Mouse (Mus musculus) forebrain, embryonic 12.5 days (tissue): ENCODE measurements around the gene Dap3. TPM values are rescaled to one million over a fixed set of nuclear protein-coding genes. Genes with fewer than 3 reads are reported as not detected.
"Not testable (repeated sequence)": the region's sequence is repeated elsewhere in the genome, so short reads cannot be mapped to it uniquely, and the experiment has no call there.

Source experiments
- ATAC-seq: fragments of 200-750 bp; cut with Nextera tagmentation; 2 replicates; pipeline ENCODE4 v1.8.0; 2017; ENCODE audit warnings: moderate TSS enrichment; ENCODE audit not compliant: low FRiP score
- H3K27ac ChIP-seq: fragments of 300-500 bp; sonication (generic); 2 replicates; pipeline ENCODE4 v1.5.1; 2016; ENCODE audit warnings: mild to moderate bottlenecking
- H3K27me3 ChIP-seq: fragments of 300-500 bp; sonication (generic); 2 replicates; pipeline ENCODE4 v1.6.1; 2016; ENCODE audit warnings: mild to moderate bottlenecking
- H3K36me3 ChIP-seq: fragments of 300-500 bp; sonication (generic); replicated peaks from 2 replicates; pipeline ENCODE4 v1.6.1; 2016; ENCODE audit warnings: mild to moderate bottlenecking
- H3K4me1 ChIP-seq: fragments of 300-500 bp; sonication (generic); 2 replicates; pipeline ENCODE4 v1.6.1; 2016
- H3K4me2 ChIP-seq: fragments of 300-500 bp; sonication (generic); 2 replicates; pipeline ENCODE4 v1.6.1; 2016; ENCODE audit warnings: mild to moderate bottlenecking, moderate library complexity
- H3K4me3 ChIP-seq: fragments of 300-500 bp; sonication (generic); replicated peaks from 2 replicates; pipeline ENCODE4 v1.5.1; 2016; ENCODE audit warnings: mild to moderate bottlenecking
- H3K9ac ChIP-seq: fragments of 300-500 bp; sonication (generic); 2 replicates; pipeline ENCODE4 v1.6.1; 2016; ENCODE audit warnings: mild to moderate bottlenecking
- H3K9me3 ChIP-seq: fragments of 300-500 bp; sonication (generic); 2 replicates; pipeline ENCODE4 v1.6.1; 2016
- WGBS: fragments of 180-500 bp; shearing (Covaris S2); methylation state at CpG from one replicate; pipeline ENCODE4 v1.1.7; 2016; 5-methylcytosine and 5-hydroxymethylcytosine counted together
- polyA plus RNA-seq: library from polyadenylated mRNA; unstranded; fragments of >200 nt; fragmentation: Nextera tagmentation; extraction: Ambion mirVana; gene quantifications from 2 replicates; pipeline ENCODE4 v1.2.1, GENCODE M21; 2016

Gene Dap3
- 135 and 138 TPM in 2 replicates for polyA plus RNA-seq

DNA sequence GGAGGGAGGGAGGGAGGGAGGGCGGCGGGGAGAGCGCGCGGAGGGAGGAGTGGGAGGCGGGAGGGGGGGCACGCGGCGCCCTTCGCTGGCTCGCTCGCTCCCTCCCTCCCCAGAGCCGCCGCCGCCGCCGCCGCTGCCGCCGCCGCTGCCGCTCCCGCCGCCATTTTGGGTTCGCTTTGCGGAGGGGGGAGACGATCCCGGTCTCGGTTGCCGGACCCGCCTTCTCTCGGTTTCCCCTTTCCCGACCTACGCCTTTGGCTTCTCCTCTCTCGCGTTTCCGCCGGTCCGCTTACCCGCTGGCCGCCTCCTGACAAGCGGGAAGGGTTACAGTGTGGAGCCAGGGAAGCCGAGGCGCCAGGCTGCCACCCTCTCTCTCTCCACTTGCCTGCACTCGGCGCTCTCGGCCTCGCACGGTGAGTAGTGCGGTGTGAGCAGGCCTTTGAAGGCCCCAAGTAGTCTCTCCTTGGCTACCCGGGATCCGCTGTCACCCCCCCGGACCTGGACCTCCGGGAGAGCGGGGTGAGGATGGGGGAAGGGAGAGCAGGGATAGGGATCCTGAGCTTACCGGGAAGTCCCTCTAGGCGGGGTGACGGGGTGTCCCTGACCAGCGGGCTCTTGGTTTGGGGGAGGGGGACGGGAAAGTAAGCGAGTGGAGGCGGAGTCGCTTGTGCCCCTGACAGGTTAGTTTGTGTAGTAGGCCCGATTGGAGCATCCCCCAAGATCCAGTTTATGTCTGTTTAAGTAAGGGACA lies at the start of gene Dap3, which contains the start of gene Ash1l:
Gene Dap3, minus strand, starts transcription at position 606 of the 751 bp plus-strand sequence.
Gene Ash1l, plus strand, starts transcription at position 47 of the 751 bp plus-strand sequence.
- ATAC-seq = peak; percentile 83

DNA sequence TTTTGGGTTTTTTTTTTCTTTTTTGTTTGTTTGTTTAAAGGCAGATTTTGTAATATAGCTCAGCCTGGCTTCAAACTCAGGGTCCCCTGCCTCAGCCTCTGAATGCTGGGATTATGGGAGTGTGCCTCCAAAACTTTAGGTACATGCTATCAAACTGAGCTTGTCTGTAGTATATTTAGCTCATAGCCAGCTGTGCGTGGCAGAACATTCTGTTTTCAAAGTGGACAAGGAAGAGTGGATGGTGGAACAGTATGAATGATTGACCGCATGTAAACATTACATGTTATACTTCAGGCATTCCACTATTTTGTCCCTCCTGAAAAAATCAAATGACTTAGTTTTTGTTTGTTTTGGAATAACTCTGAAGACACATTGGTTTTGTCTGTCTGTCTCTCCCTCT lies 41.8 kb upstream of the Dap3 start:
- ATAC-seq = no peak
- H3K27me3 ChIP-seq = no peaks in the 10 kb centered on the region
- H3K9me3 ChIP-seq = no peaks in the 10 kb centered on the region
- peaks cover 12% of the 10 kb centered on the region for H3K36me3 ChIP-seq
- no peak overlapping the region for H3K9ac ChIP-seq
- no peak overlapping the region for H3K27ac ChIP-seq
- H3K4me2 ChIP-seq = no peak overlapping the region
- 98% methylated on average over 2 of the region's 2 CpGs for WGBS
- no peak overlapping the region for H3K4me3 ChIP-seq
- H3K4me1 ChIP-seq = no peaks in the 10 kb centered on the region

More for the DNA sequence above, at the start of gene Dap3, which contains the start of gene Ash1l:
- Histone ChIP-seq H3K27me3 (no peaks in the 10 kb centered on the region), H3K9ac (peak within 1 kb of the TSS; percentile 93), H3K4me2 (peak within 1 kb of the TSS; percentile 74), H3K4me3 (peak within 1 kb of the TSS; percentile 82), H3K9me3 (no peaks in the 10 kb centered on the region), H3K36me3 (no peaks in the 10 kb centered on the region), H3K4me1 (peaks cover 36% of the 10 kb centered on the region), H3K27ac (peak within 1 kb of the TSS; percentile 100)
- WGBS = under 1% methylated on average over 47 of the region's 64 CpGs

DNA sequence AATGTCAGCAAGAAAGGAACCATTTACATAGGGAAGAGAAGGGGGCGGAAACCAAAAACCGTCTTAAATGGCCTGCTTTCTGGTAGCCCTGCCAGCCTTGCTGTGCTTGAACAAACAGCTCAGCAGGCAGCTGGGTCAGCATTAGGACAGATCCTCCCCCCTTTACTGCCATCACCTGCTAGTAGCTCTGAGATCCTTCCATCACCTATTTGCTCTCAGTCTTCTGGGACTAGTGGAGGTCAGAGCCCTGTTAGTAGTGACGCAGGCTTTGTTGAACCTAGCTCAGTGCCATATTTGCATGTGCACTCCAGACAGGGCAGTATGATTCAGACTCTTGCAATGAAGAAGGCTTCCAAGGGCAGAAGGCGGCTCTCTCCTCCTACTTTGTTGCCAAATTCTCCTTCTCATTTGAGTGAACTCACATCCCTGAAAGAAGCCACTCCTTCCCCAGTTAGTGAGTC lies 33.0 kb upstream of the Dap3 start:
- ATAC-seq = no peak

DNA sequence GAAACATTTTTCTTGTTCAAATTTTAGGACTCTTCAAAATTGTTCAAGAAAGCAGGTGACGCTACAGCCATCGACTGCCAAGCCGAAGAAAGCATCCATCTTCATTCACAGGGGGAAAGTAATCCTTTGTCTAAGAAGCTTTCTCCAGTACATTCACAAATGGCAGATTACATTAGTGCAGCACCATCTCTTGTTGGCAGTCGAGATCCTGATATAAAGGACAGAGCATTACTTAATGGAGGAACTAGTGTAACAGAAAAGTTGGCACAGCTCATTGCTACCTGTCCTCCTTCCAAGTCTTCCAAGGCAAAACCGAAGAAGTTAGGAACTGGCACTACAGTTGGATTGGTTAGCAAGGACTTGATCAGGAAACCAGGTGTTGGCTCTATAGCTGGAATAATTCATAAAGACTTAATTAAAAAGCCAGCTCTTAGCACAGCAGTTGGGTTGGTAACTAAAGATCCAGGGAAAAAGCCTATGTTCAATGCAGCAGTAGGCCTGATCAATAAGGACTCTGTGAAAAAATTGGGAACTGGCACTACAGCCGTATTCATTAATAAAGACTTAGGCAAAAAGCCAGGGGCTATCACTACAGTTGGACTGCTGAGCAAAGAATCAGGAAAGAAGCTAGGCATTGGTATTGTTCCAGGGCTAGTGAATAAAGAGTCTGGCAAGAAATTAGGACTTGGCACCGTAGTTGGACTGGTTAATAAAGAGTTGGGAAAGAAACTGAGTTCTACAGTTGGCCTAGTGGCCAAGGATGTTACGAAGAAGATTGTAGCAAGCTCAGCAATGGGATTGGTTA lies 30.4 kb upstream of the Dap3 start:
- Histone ChIP-seq H3K9ac (no peak overlapping the region), H3K36me3 (peaks cover 50% of the 10 kb centered on the region), H3K27me3 (no peaks in the 10 kb centered on the region), H3K4me1 (no peaks in the 10 kb centered on the region), H3K27ac (no peak overlapping the region), H3K4me2 (no peak overlapping the region), H3K9me3 (no peaks in the 10 kb centered on the region), H3K4me3 (no peak overlapping the region)
- 88% methylated on average over 8 of the region's 8 CpGs for WGBS
- ATAC-seq = no peak

More for the DNA sequence above, 33.0 kb upstream of the Dap3 start:
- Histone ChIP-seq H3K9ac (no peak overlapping the region), H3K4me2 (no peak overlapping the region), H3K4me1 (no peaks in the 10 kb centered on the region), H3K36me3 (peaks cover 48% of the 10 kb centered on the region), H3K27me3 (no peaks in the 10 kb centered on the region), H3K4me3 (no peak overlapping the region), H3K9me3 (no peaks in the 10 kb centered on the region), H3K27ac (0 out of 2 replicates have a peak overlapping the region, but pooled peaks have one; percentile 9)
- WGBS = 39% methylated on average over 4 of the region's 4 CpGs

DNA sequence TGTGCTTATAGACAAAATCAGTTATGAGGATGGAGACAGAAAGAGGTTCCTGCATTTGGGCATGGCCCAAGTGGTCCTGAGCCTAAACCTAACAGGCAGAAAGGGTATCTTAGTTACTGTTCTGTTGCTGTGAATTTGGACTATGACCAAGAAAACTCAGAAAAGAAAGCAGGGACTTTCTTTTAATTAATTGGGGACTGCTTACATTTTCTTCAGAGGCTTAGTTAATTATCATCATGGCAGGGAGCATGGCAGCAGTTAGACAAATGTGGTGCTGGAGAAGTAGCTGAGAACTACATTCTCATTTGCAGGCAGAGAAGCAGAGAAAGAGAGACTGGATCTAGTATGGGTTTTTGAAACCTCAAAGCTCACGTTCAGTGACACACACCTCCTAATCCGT lies 24.0 kb upstream of the Dap3 start:
- no peak overlapping the region for H3K4me3 ChIP-seq

DNA sequence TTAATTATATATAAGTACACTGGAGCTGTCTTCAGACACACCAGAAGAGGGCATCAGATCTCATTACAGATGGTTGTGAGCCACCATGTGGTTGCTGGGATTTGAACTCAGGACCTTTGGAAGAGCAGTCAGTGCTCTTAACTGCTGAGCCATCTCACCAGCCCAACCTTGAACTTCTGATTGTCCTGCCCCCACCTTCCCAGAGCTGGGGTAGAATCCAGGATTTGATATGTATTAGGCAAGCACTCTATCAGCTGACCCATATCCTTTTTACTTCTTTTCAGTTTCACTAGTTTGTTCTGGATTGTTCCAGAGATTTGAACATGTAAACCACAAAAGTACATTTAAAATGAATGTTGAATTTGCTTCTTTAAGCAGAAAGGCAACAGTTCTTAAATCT lies 12.2 kb upstream of the Dap3 start:
- ATAC-seq, H3K27me3 ChIP-seq, H3K4me3 ChIP-seq, H3K9me3 ChIP-seq, H3K9ac ChIP-seq, H3K27ac ChIP-seq, H3K4me1 ChIP-seq, H3K4me2 ChIP-seq: not testable (repeated sequence)
- H3K36me3 ChIP-seq = peaks cover 20% of the 10 kb centered on the region

More for the DNA sequence above, 24.0 kb upstream of the Dap3 start:
- ATAC-seq = no peak
- no peaks in the 10 kb centered on the region for H3K4me1 ChIP-seq
- no peaks in the 10 kb centered on the region for H3K9me3 ChIP-seq
- 73% methylated on average over 2 of the region's 2 CpGs for WGBS
- H3K9ac ChIP-seq = no peak overlapping the region
- H3K27me3 ChIP-seq = no peaks in the 10 kb centered on the region
- peaks cover 3% of the 10 kb centered on the region; the same call in 1 of the 2 replicates for H3K36me3 ChIP-seq
- H3K27ac ChIP-seq = 0 out of 2 replicates have a peak overlapping the region, but pooled peaks have one; percentile 38
- no peak overlapping the region for H3K4me2 ChIP-seq

DNA sequence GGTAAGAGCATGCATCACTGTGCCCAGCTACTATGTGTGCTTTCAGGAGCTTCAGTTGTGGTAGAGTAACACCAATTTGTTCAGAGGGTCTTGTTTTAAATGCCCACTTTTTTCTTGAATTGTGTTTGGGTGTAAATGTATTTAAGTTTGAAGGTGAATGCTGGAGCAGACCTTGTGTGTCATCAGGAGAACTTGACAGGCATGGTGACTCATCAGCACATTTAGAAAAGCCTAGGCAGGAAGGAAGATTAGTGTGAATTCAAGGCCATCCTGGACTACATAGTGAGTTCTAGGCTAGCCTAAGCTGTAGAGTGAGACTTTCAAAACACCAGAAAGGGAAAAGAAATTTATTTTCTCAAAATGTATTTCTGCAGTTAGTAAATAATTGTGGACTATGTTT lies 2.8 kb upstream of the Dap3 start:
- H3K9me3 ChIP-seq = no peaks in the 10 kb centered on the region
- no peaks in the 10 kb centered on the region for H3K27me3 ChIP-seq
- H3K4me2 ChIP-seq = no peak overlapping the region
- no peak for ATAC-seq
- H3K27ac ChIP-seq = no peak overlapping the region
- H3K36me3 ChIP-seq = no peaks in the 10 kb centered on the region
- H3K9ac ChIP-seq = no peak overlapping the region
- peaks cover 23% of the 10 kb centered on the region for H3K4me1 ChIP-seq
- H3K4me3 ChIP-seq = no peak overlapping the region

DNA sequence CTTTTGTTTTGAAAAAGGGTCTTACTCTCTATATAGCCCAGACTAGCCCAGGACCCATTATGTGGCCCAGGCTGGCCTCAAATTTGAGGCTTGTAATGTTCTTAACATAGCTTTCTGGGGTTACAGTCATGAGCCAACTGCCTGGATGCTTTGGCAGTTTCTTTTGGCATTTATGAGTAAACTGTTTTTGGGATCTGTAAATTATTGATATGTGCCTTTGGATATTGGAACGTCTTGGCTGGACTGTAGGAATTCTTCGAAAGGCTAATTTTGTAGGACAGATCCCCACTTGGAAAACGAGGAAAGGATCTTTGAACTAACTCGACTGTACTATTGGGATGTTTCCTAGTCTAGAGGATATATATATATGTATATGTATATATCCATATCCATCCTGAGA lies 2.3 kb upstream of the Dap3 start:
- H3K9ac ChIP-seq = no peak overlapping the region
- peaks cover 27% of the 10 kb centered on the region for H3K4me1 ChIP-seq
- no peak overlapping the region for H3K27ac ChIP-seq
- no peak overlapping the region for H3K4me3 ChIP-seq
- H3K27me3 ChIP-seq = no peaks in the 10 kb centered on the region
- WGBS = 88% methylated on average over 4 of the region's 4 CpGs
- no peaks in the 10 kb centered on the region for H3K9me3 ChIP-seq
- no peak overlapping the region for H3K4me2 ChIP-seq
- ATAC-seq = no peak
- H3K36me3 ChIP-seq = no peaks in the 10 kb centered on the region

DNA sequence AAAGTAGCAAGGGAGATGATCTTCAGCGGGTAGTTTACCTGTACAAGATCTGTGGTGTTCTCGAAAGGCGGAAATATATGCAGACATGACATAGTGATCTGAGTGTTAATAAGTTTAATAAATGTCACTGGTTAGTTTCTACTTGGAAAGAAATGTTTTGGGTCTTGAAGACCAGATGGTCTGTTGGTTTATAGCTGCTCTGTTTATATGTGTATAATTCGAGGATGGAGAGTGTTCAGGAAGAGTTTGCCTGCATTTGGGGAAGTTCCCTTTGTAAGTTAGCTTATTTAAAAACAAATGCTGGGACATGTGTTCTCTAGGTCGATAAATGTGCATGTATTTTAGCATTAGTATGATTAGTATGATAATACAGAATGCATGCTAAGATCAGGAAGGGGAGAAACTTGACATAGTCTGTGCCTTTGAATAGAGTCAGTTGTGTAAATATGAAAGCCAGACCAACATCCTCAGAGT lies 383 bp upstream of the Dap3 start:
- WGBS = 3% methylated on average over 5 of the region's 5 CpGs
- no peak for ATAC-seq
- peak overlapping the region; percentile 82 for H3K4me3 ChIP-seq
- no peaks in the 10 kb centered on the region for H3K27me3 ChIP-seq
- H3K9ac ChIP-seq = peak overlapping the region; percentile 93
- peaks cover 36% of the 10 kb centered on the region for H3K4me1 ChIP-seq
- H3K36me3 ChIP-seq = no peaks in the 10 kb centered on the region
- peak overlapping the region; percentile 74 for H3K4me2 ChIP-seq
- H3K9me3 ChIP-seq = no peaks in the 10 kb centered on the region
- peak overlapping the region; percentile 100 for H3K27ac ChIP-seq

DNA sequence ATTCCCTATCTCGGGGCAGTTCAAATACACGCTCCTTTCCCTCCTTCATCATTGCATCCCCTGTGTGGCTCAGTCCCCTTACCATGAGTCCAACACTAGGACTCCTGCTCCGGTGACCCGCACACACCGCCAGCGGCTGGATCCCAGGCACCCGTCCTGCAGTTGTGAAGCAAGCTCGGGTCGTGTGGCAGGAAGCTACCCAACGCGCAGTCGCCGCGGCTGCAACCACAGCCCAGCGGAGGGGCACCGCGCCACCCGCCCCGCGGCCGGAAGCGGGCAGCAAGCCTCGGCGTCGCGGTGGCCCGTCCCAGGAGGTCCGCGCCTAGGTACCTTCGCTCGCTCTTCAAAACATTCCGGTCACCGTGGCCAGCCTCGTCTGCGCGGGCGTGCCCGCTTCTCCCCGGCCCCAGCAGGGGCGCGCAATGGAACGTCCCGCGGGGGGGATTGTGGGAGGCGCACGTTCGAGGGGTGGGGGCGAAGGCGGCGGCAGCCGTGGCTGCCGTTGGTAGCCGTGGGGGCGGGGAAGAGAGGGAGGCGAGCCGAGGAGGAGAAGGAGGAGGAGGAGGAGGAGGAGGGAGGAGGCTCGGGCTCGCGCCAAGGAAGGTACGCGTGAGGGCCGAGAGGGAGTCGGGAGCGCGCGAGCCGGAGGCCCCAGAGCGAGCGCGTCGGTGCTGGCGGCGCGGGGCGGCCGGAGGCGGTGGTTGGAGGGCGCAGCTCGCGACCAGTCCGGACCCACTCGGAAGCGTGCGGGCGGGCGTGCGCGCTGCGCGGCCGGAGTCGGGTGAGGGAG lies 1.0 kb downstream of the Dap3 start:
- peak; percentile 94 for ATAC-seq
- H3K27ac ChIP-seq = peak overlapping the region; percentile 100
- peak overlapping the region; percentile 93 for H3K9ac ChIP-seq
- under 1% methylated on average over 40 of the region's 92 CpGs for WGBS
- peak overlapping the region; percentile 74 for H3K4me2 ChIP-seq
- no peaks in the 10 kb centered on the region for H3K27me3 ChIP-seq
- no peaks in the 10 kb centered on the region for H3K36me3 ChIP-seq
- H3K4me3 ChIP-seq = peak overlapping the region; percentile 82
- no peaks in the 10 kb centered on the region for H3K9me3 ChIP-seq
- H3K4me1 ChIP-seq = peaks cover 36% of the 10 kb centered on the region

DNA sequence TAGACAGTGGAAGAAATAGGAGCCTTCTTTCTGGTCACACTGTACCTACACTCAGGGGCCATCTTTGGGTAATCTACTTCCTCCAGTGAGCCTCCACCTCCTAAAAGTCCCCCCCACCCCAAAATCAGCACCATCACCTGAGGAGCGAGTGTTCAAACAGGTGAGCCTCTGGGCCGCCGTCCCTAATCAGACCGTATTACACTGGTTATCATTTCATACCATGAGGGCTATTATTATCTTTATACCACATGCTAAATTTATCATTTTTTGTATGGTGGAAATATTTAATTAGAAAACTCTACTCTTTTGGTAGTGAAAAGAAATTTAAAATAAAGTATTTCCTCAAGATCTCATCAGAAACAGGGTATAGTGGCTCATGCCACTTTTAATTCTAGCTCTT lies 6.9 kb downstream of the Dap3 start:
- no peak overlapping the region for H3K9ac ChIP-seq
- no peaks in the 10 kb centered on the region for H3K9me3 ChIP-seq
- peaks cover 25% of the 10 kb centered on the region for H3K36me3 ChIP-seq
- no peaks in the 10 kb centered on the region for H3K27me3 ChIP-seq
- H3K4me1 ChIP-seq = peaks cover 17% of the 10 kb centered on the region
- ATAC-seq = no peak
- no peak overlapping the region for H3K4me3 ChIP-seq
- H3K27ac ChIP-seq = no peak overlapping the region
- no peak overlapping the region for H3K4me2 ChIP-seq
- 97% methylated on average over 4 of the region's 4 CpGs for WGBS
